Mouse (Mus musculus) E14TG2a.4 (cell line): ENCODE data around the gene Thnsl1.

ENCODE experiments used
- H3K27me3 ChIP-seq: 2 replicates; pipeline ENCODE4 v1.6.1; 2014; ENCODE audit warnings: low read length, control low read depth; ENCODE audit not compliant: insufficient read depth
- H3K36me3 ChIP-seq: 2 replicates; pipeline ENCODE4 v1.6.1; 2014; ENCODE audit warnings: low read length, control low read depth; ENCODE audit not compliant: insufficient read depth
- H3K4me1 ChIP-seq: replicated peaks from 2 replicates; pipeline ENCODE4 v1.6.1; 2014; ENCODE audit warnings: low read depth, low read length, control low read depth
- H3K4me3 ChIP-seq: replicated peaks from 2 replicates; pipeline ENCODE4 v1.5.1; 2014; ENCODE audit warnings: mild to moderate bottlenecking, low read length
- H3K9me3 ChIP-seq: 2 replicates; pipeline ENCODE4 v1.6.1; 2014; ENCODE audit warnings: low read length, control low read depth
- CTCF ChIP-seq: conservative IDR thresholded peaks from 2 replicates; pipeline ENCODE4 v1.5.1; 2014; ENCODE audit warnings: low read length
- NANOG ChIP-seq: IDR thresholded peaks from 2 replicates; pipeline ENCODE4 v1.6.1; 2014; ENCODE audit warnings: borderline replicate concordance, low read length, mixed read lengths
- POU5F1 ChIP-seq: IDR thresholded peaks from 2 replicates; pipeline ENCODE4 v1.6.1; 2014; ENCODE audit warnings: low read length, borderline replicate concordance

Thnsl1 gene

GRCm38 (mm10) chr2:21191232-21191631 lies 14.3 kb upstream of the Thnsl1 start:
- H3K4me3 ChIP-seq, result no peak overlapping the region
- no peaks in the 10 kb centered on the region for H3K27me3 ChIP-seq
- TF ChIP-seq POU5F1, result no peak
- no peak for TF ChIP-seq CTCF
- no peak for TF ChIP-seq NANOG
- no peaks in the 10 kb centered on the region for H3K36me3 ChIP-seq
- no peaks in the 10 kb centered on the region for H3K4me1 ChIP-seq
- no peaks in the 10 kb centered on the region for H3K9me3 ChIP-seq

GRCm38 (mm10) chr2:21195233-21195632 lies 10.3 kb upstream of the Thnsl1 start:
- H3K4me1 ChIP-seq, result no peaks in the 10 kb centered on the region
- TF ChIP-seq POU5F1 (no peak), NANOG (no peak), CTCF (no peak)

GRCm38 (mm10) chr2:21199051-21199450 lies 6.5 kb upstream of the Thnsl1 start:
- TF ChIP-seq CTCF, result no peak
- TF ChIP-seq POU5F1, result no peak
- TF ChIP-seq NANOG, result no peak
- Histone ChIP-seq H3K4me1 (no peaks in the 10 kb centered on the region), H3K4me3 (no peak overlapping the region), H3K9me3 (no peaks in the 10 kb centered on the region), H3K27me3 (no peaks in the 10 kb centered on the region), H3K36me3 (no peaks in the 10 kb centered on the region)

More at GRCm38 (mm10) chr2:21195233-21195632, 10.3 kb upstream of the Thnsl1 start:
- H3K9me3 ChIP-seq, result no peaks in the 10 kb centered on the region
- H3K27me3 ChIP-seq, result no peaks in the 10 kb centered on the region
- H3K36me3 ChIP-seq, result no peaks in the 10 kb centered on the region
- no peak overlapping the region for H3K4me3 ChIP-seq

GRCm38 (mm10) chr2:21202754-21203153 lies 2.8 kb upstream of the Thnsl1 start:
- no peaks in the 10 kb centered on the region for H3K9me3 ChIP-seq
- H3K36me3 ChIP-seq, result no peaks in the 10 kb centered on the region
- H3K4me3 ChIP-seq, result no peak overlapping the region
- H3K27me3 ChIP-seq, result no peaks in the 10 kb centered on the region
- TF ChIP-seq NANOG, result no peak
- TF ChIP-seq CTCF, result no peak
- TF ChIP-seq POU5F1, result no peak
- peaks cover 15% of the 10 kb centered on the region for H3K4me1 ChIP-seq

GRCm38 (mm10) chr2:21205831-21206159 lies 271 bp downstream of the Thnsl1 start:
- Histone ChIP-seq H3K27me3 (no peaks in the 10 kb centered on the region), H3K9me3 (no peaks in the 10 kb centered on the region), H3K4me1 (peaks cover 18% of the 10 kb centered on the region), H3K4me3 (peak overlapping the region; percentile 85), H3K36me3 (peaks cover 7% of the 10 kb centered on the region)
- TF ChIP-seq POU5F1 (no peak), CTCF (no peak), NANOG (no peak)

- Histone ChIP-seq H3K4me3 (peak overlapping the region; percentile 85), H3K36me3 (peaks cover 9% of the 10 kb centered on the region), H3K9me3 (no peaks in the 10 kb centered on the region), H3K27me3 (no peaks in the 10 kb centered on the region), H3K4me1 (peaks cover 20% of the 10 kb centered on the region)
- TF ChIP-seq CTCF (no peak), POU5F1 (no peak), NANOG (no peak)
These were observed 754 bp downstream of the Thnsl1 start for GRCm38 (mm10) chr2:21206278-21206677.

GRCm38 (mm10) chr2:21211361-21211760 lies 5.8 kb downstream of the Thnsl1 start:
- H3K9me3 ChIP-seq, result no peaks in the 10 kb centered on the region
- peaks cover 31% of the 10 kb centered on the region for H3K36me3 ChIP-seq
- no peaks in the 10 kb centered on the region for H3K27me3 ChIP-seq
- peaks cover 12% of the 10 kb centered on the region for H3K4me1 ChIP-seq
- no peak for TF ChIP-seq NANOG
- no peak for TF ChIP-seq POU5F1
- no peak for TF ChIP-seq CTCF
- no peak overlapping the region for H3K4me3 ChIP-seq

- Histone ChIP-seq H3K9me3 (no peaks in the 10 kb centered on the region), H3K36me3 (peaks cover 31% of the 10 kb centered on the region), H3K4me3 (no peak overlapping the region), H3K27me3 (no peaks in the 10 kb centered on the region), H3K4me1 (0 out of 2 replicates have a peak, but pooled peaks cover 3% of the 10 kb centered on the region)
- TF ChIP-seq POU5F1 (no peak), CTCF (no peak), NANOG (no peak)
These were observed 8.8 kb downstream of the Thnsl1 start for GRCm38 (mm10) chr2:21214322-21214721.

- Histone ChIP-seq H3K4me1 (0 out of 2 replicates have a peak, but pooled peaks cover 3% of the 10 kb centered on the region), H3K36me3 (peaks cover 28% of the 10 kb centered on the region), H3K4me3 (no peak overlapping the region), H3K27me3 (no peaks in the 10 kb centered on the region), H3K9me3 (no peaks in the 10 kb centered on the region)
- no peak for TF ChIP-seq CTCF
- no peak for TF ChIP-seq POU5F1
- no peak for TF ChIP-seq NANOG
These were observed 9.8 kb downstream of the Thnsl1 start for GRCm38 (mm10) chr2:21215284-21215683.
